Comparison of ENCODE assay signal across 15 mouse cellular contexts in the genomic region with DNA sequence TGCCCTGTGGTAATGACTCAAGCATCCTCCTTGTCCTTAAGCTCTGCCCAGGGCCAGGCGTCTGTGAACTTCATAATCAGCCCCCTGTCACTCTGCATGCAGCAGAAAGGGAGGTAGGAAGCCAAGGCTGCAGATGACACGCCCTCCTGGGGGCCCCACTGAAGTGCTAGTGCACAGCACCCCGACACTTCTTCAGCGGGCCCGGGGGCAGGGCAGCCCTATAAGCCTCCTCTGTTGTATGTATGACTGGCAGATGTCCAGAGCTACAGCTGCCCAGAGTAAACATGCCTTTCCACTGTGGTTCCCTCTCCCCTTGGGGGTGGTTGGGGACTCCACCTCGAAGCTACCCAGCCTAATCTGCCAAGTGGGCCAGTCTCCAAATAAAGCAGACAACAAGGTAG.
DNase-seq lines count a peak whose midpoint lies in the region; ATAC-seq and TF ChIP-seq lines count a peak whose summit lies in the region.
"Had no signal": no experiment of that assay in that cellular context is flagged by ENCODE, and none has a peak within 500 bp of the region (broad histone marks: within the 10 kb centered on the region; RNA-seq: fewer than 3 reads in every experiment).

No protein-coding gene starts in this region.

- H3K4me3 ChIP-seq in intestine, embryonic 15.5 days (replicated peaks), result no peak overlapping the region
- H3K4me3 ChIP-seq in intestine, postnatal 0 days (ENCODE audit: low read depth, low read length), result no peak overlapping the region
- no peak overlapping the region for H3K4me3 ChIP-seq in limb, embryonic 13.5 days
- no peak overlapping the region for H3K4me3 ChIP-seq in layer of hippocampus, adult 2 months
- H3K4me3 ChIP-seq: gastrocnemius, adult 2 months; midbrain, embryonic 15.5 days; neural tube, embryonic 15.5 days had no signal

- 0 out of 2 replicates have a peak, but pooled peaks have one; percentile 35 for ATAC-seq in intestine, embryonic 15.5 days
- ATAC-seq in intestine, postnatal 0 days, result no peak
- no peak for ATAC-seq in limb, embryonic 13.5 days (ENCODE audit: low FRiP score, low read depth)
- ATAC-seq: midbrain, embryonic 15.5 days had no signal

- DNase-seq in 3134 (ENCODE audit: extremely low read depth, insufficient read length, low spot score) (peak; percentile 85), NIH3T3 (ENCODE audit: low read depth) (peak; percentile 65)
- no peak for DNase-seq in gastrocnemius, adult 18-20 months (ENCODE audit: low spot score)
- DNase-seq in layer of hippocampus, adult 2 months (ENCODE audit: low spot score in 2 of 2), result no peak
- DNase-seq: cerebellum, adult 2 months; embryo, embryonic 11 days; gastrocnemius, adult 2 months; heart, postnatal 14 days; thymus, postnatal 4 days had no signal

- no peak for TF ChIP-seq CTCF in intestine, postnatal 0 days (IDR thresholded peaks at IDR 0.05; ENCODE audit: low read depth)
- TF ChIP-seq CTCF in layer of hippocampus, adult 2 months (conservative IDR thresholded peaks at IDR 0.05), result no peak

- WGBS in intestine, embryonic 15.5 days, result 17% methylated on average over 6 of the region's 6 CpGs
- 10% methylated on average over 6 of the region's 6 CpGs for WGBS in intestine, postnatal 0 days
- WGBS in limb, embryonic 13.5 days, result 48% methylated on average over 6 of the region's 6 CpGs

- no peaks in the 10 kb centered on the region for H3K27me3 ChIP-seq in intestine, embryonic 15.5 days (replicated peaks)
- H3K27me3 ChIP-seq in intestine, postnatal 0 days (replicated peaks; ENCODE audit: control insufficient read depth, insufficient read depth, low read length), result no peaks in the 10 kb centered on the region
- no peaks in the 10 kb centered on the region for H3K27me3 ChIP-seq in limb, embryonic 13.5 days
- H3K27me3 ChIP-seq: midbrain, embryonic 15.5 days; neural tube, embryonic 15.5 days had no signal

- no peaks in the 10 kb centered on the region for H3K36me3 ChIP-seq in intestine, embryonic 15.5 days
- no peaks in the 10 kb centered on the region for H3K36me3 ChIP-seq in intestine, postnatal 0 days (ENCODE audit: control insufficient read depth, insufficient read depth)
- no peaks in the 10 kb centered on the region for H3K36me3 ChIP-seq in limb, embryonic 13.5 days
- H3K36me3 ChIP-seq: midbrain, embryonic 15.5 days; neural tube, embryonic 15.5 days had no signal

- H3K9me3 ChIP-seq in intestine, embryonic 15.5 days, result no peaks in the 10 kb centered on the region
- no peaks in the 10 kb centered on the region for H3K9me3 ChIP-seq in intestine, postnatal 0 days (ENCODE audit: control insufficient read depth)
- no peaks in the 10 kb centered on the region for H3K9me3 ChIP-seq in limb, embryonic 13.5 days
- H3K9me3 ChIP-seq: midbrain, embryonic 15.5 days; neural tube, embryonic 15.5 days had no signal

- no peak overlapping the region for H3K4me2 ChIP-seq in intestine, embryonic 15.5 days (replicated peaks)
- H3K4me2 ChIP-seq in intestine, postnatal 0 days (replicated peaks; ENCODE audit: low read depth), result no peak overlapping the region
- H3K4me2 ChIP-seq in limb, embryonic 13.5 days (replicated peaks), result no peak overlapping the region
- H3K4me2 ChIP-seq: midbrain, embryonic 15.5 days; neural tube, embryonic 15.5 days had no signal

- H3K27ac ChIP-seq in intestine, embryonic 15.5 days, result no peak overlapping the region
- H3K27ac ChIP-seq in intestine, postnatal 0 days (ENCODE audit: low read depth, low read length), result no peak overlapping the region
- 0 out of 2 replicates have a peak overlapping the region, but pooled peaks have one; percentile 15 for H3K27ac ChIP-seq in limb, embryonic 13.5 days
- no peak overlapping the region for H3K27ac ChIP-seq in layer of hippocampus, adult 2 months
- H3K27ac ChIP-seq: gastrocnemius, adult 2 months; kidney, postnatal 0 days; midbrain, embryonic 15.5 days; neural tube, embryonic 15.5 days had no signal

- H3K9ac ChIP-seq in intestine, embryonic 15.5 days, result no peak overlapping the region
- H3K9ac ChIP-seq in intestine, postnatal 0 days (ENCODE audit: low read depth, low read length), result no peak overlapping the region
- H3K9ac ChIP-seq in limb, embryonic 13.5 days, result no peak overlapping the region
- H3K9ac ChIP-seq: midbrain, embryonic 15.5 days; neural tube, embryonic 15.5 days had no signal

- peaks cover 31% of the 10 kb centered on the region for H3K4me1 ChIP-seq in intestine, embryonic 15.5 days (replicated peaks)
- no peaks in the 10 kb centered on the region for H3K4me1 ChIP-seq in intestine, postnatal 0 days (replicated peaks; ENCODE audit: control insufficient read depth, insufficient read depth, low read length)
- H3K4me1 ChIP-seq in limb, embryonic 13.5 days, result peaks cover 76% of the 10 kb centered on the region

Comparison
In these comparisons a context has a peak if more than half of its experiments do, and no peak if none do; other contexts are left out.
1. DNase-seq: peak in 3134 (single experiment) and NIH3T3 (single experiment); none in gastrocnemius, adult 18-20 months (single experiment) and layer of hippocampus, adult 2 months (0 of 2).